12 mouse cellular contexts compared by ENCODE assay signal in genomic region chr17:29759963-29760362, GRCm38 (mm10). TPM values are rescaled to one million over a fixed set of nuclear protein-coding genes. Genes with fewer than 3 reads are reported as not detected.
DNase-seq lines count a peak whose midpoint lies in the region; ATAC-seq lines count a peak whose summit lies in the region.
"Had no signal": no experiment of that assay in that cellular context is flagged by ENCODE, and none has a peak within 500 bp of the region (broad histone marks: within the 10 kb centered on the region; RNA-seq: fewer than 3 reads in every experiment).

No protein-coding gene starts in this region.

- no peak overlapping the region for H3K4me2 ChIP-seq in limb, embryonic 12.5 days
- H3K4me2 ChIP-seq in heart, embryonic 13.5 days: peak overlapping the region; percentile 40
- peak overlapping the region; percentile 27 for H3K4me2 ChIP-seq in neural tube, embryonic 13.5 days
- H3K4me2 ChIP-seq: embryonic facial prominence, embryonic 15.5 days had no signal

- H3K27me3 ChIP-seq in limb, embryonic 12.5 days: no peaks in the 10 kb centered on the region
- H3K27me3 ChIP-seq in limb, embryonic 10.5 days (ENCODE audit: low read depth, poor library complexity, severe bottlenecking): no peaks in the 10 kb centered on the region; the same call in 1 of the 2 replicates
- no peaks in the 10 kb centered on the region for H3K27me3 ChIP-seq in heart, embryonic 13.5 days (replicated peaks)
- no peaks in the 10 kb centered on the region for H3K27me3 ChIP-seq in neural tube, embryonic 13.5 days
- H3K27me3 ChIP-seq: embryonic facial prominence, embryonic 15.5 days had no signal

- H3K27ac ChIP-seq in limb, embryonic 12.5 days: 0 out of 2 replicates have a peak overlapping the region, but pooled peaks have one; percentile 25
- no peak overlapping the region for H3K27ac ChIP-seq in limb, embryonic 10.5 days
- H3K27ac ChIP-seq in heart, embryonic 13.5 days (replicated peaks): peak overlapping the region; percentile 71
- H3K27ac ChIP-seq in neural tube, embryonic 13.5 days (replicated peaks): peak overlapping the region; percentile 81
- H3K27ac ChIP-seq: embryonic facial prominence, embryonic 15.5 days had no signal

- no peaks in the 10 kb centered on the region for H3K36me3 ChIP-seq in limb, embryonic 12.5 days
- no peaks in the 10 kb centered on the region for H3K36me3 ChIP-seq in limb, embryonic 10.5 days
- H3K36me3 ChIP-seq in heart, embryonic 13.5 days: no peaks in the 10 kb centered on the region
- H3K36me3 ChIP-seq in neural tube, embryonic 13.5 days: no peaks in the 10 kb centered on the region
- H3K36me3 ChIP-seq: embryonic facial prominence, embryonic 15.5 days had no signal

- H3K4me1 ChIP-seq in limb, embryonic 12.5 days (replicated peaks): 0 out of 2 replicates have a peak, but pooled peaks cover 10% of the 10 kb centered on the region
- peaks cover 27% of the 10 kb centered on the region for H3K4me1 ChIP-seq in limb, embryonic 10.5 days
- peaks cover 17% of the 10 kb centered on the region for H3K4me1 ChIP-seq in heart, embryonic 13.5 days
- H3K4me1 ChIP-seq in neural tube, embryonic 13.5 days (replicated peaks): peaks cover 23% of the 10 kb centered on the region

- DNase-seq in cerebellum, adult 9-11 months: peak; percentile 42
- no peak for DNase-seq in cerebellum, adult 18-20 months
- DNase-seq in limb, embryonic 10.5 days (ENCODE audit: low spot score): no peak
- DNase-seq in ovary, postnatal 14 days (ENCODE audit: low spot score): no peak
- DNase-seq: B cell, adult 2 months had no signal

- no peak for ATAC-seq in limb, embryonic 12.5 days (ENCODE audit: insufficient number of reproducible peaks, insufficient read depth, low FRiP score, low TSS enrichment, low read depth)
- ATAC-seq in heart, embryonic 13.5 days (ENCODE audit: extremely low read depth, insufficient number of reproducible peaks, low FRiP score, low TSS enrichment): no peak
- 0 out of 2 replicates have a peak, but pooled peaks have one; percentile 24 for ATAC-seq in neural tube, embryonic 13.5 days (ENCODE audit: low read depth)
- no peak for ATAC-seq in granulocyte monocyte progenitor cell, adult 5-6 weeks (replicated peaks; ENCODE audit: poor library complexity, severe bottlenecking)
- ATAC-seq: activated CD4-positive, CD25-positive, alpha-beta regulatory T cell, adult 4 months had no signal

- no peak overlapping the region for H3K9ac ChIP-seq in limb, embryonic 12.5 days (replicated peaks)
- peak overlapping the region; percentile 37; the same call in 1 of the 2 replicates for H3K9ac ChIP-seq in heart, embryonic 13.5 days
- H3K9ac ChIP-seq in neural tube, embryonic 13.5 days: 0 out of 2 replicates have a peak overlapping the region, but pooled peaks have one; percentile 47
- H3K9ac ChIP-seq: embryonic facial prominence, embryonic 15.5 days had no signal

- no peaks in the 10 kb centered on the region for H3K9me3 ChIP-seq in limb, embryonic 12.5 days
- no peaks in the 10 kb centered on the region for H3K9me3 ChIP-seq in limb, embryonic 10.5 days (replicated peaks)
- no peaks in the 10 kb centered on the region for H3K9me3 ChIP-seq in heart, embryonic 13.5 days
- H3K9me3 ChIP-seq in neural tube, embryonic 13.5 days: no peaks in the 10 kb centered on the region
- H3K9me3 ChIP-seq: embryonic facial prominence, embryonic 15.5 days had no signal

- WGBS in limb, embryonic 12.5 days: 71% methylated on average over 19 of the region's 19 CpGs
- WGBS in limb, embryonic 10.5 days: 84% methylated on average over 19 of the region's 19 CpGs
- 56% methylated on average over 19 of the region's 19 CpGs for WGBS in heart, embryonic 13.5 days
- 30% methylated on average over 19 of the region's 19 CpGs for WGBS in neural tube, embryonic 13.5 days

- no peak overlapping the region for H3K4me3 ChIP-seq in limb, embryonic 12.5 days (replicated peaks)
- H3K4me3 ChIP-seq in limb, embryonic 10.5 days: no peak overlapping the region
- peak overlapping the region; percentile 6; the same call in 1 of the 2 replicates for H3K4me3 ChIP-seq in heart, embryonic 13.5 days
- H3K4me3 ChIP-seq in neural tube, embryonic 13.5 days: no peak overlapping the region
- H3K4me3 ChIP-seq: embryonic facial prominence, embryonic 15.5 days; megakaryocyte, embryonic 14.5 days had no signal

RNA-seq across cellular contexts. Expression of gene Ccdc167, which starts 43.1 kb away (rescaled TPM):
- 16.8 and 17.5 TPM in 2 replicates for polyA plus RNA-seq in limb, embryonic 12.5 days (2016; fragmentation: Nextera tagmentation; extraction: Ambion mirVana)
- polyA plus RNA-seq in limb, embryonic 10.5 days (2016; fragmentation: Nextera tagmentation; extraction: Ambion mirVana): 16.2 and 21.4 TPM in 2 replicates
- 14.4 and 14.6 TPM in 2 replicates for polyA plus RNA-seq in heart, embryonic 13.5 days (2015; fragmentation: Nextera tagmentation; extraction: Ambion mirVana)
- polyA plus RNA-seq in neural tube, embryonic 13.5 days (2015; fragmentation: Nextera tagmentation; extraction: Ambion mirVana): 12.4 and 13.0 TPM in 2 replicates
- total RNA-seq in granulocyte monocyte progenitor cell, adult 5-6 weeks (2014; fragmentation: Nextera tagmentation): 22.8 and 23.7 TPM in 2 replicates
- 7.8 and 8.9 TPM in 2 replicates for total RNA-seq in granulocyte monocyte progenitor cell, adult 5-6 weeks (2017)
